Comparison of ENCODE assay signal across 24 mouse cellular contexts in genomic region chr2:84544739-84545138, GRCm38 (mm10).
A peak's percentile ranks its signal among the peaks of the same experiment; 100 is the strongest.
DNase-seq lines count a peak whose midpoint lies in the region; ATAC-seq and TF ChIP-seq lines count a peak whose summit lies in the region.
"Had no signal": no experiment of that assay in that cellular context is flagged by ENCODE, and none has a peak within 500 bp of the region (broad histone marks: within the 10 kb centered on the region; RNA-seq: fewer than 3 reads in every experiment).

No protein-coding gene starts in this region.

- TF ChIP-seq POLR2A in thymus, adult 2 months (IDR thresholded peaks at IDR 0.05; ENCODE audit: control insufficient read depth, extremely low read depth, insufficient read depth, low read length, poor library complexity) = no peak

- no peak for DNase-seq in heart, postnatal 10 days
- DNase-seq in 3T3-L1 (ENCODE audit: low read depth, low spot score) = peak; percentile 31
- DNase-seq in Muller cell, postnatal 12 days (ENCODE audit: inconsistent ontology term) = peak; percentile 53
- DNase-seq in forebrain, embryonic 10.5 days (ENCODE audit: extremely low spot score, low spot score) = no peak
- no peak for DNase-seq in thymus, adult 2 months
- DNase-seq: adrenal gland, adult 2 months; adrenal gland, postnatal 25 days; B cell, adult 2 months; cerebellum, adult 2 months; gastrocnemius, adult 2 months; gastrocnemius, postnatal 25 days; heart, postnatal 14 days; kidney, adult 8-10 months had no signal

- no peaks in the 10 kb centered on the region for H3K36me3 ChIP-seq in heart, embryonic 13.5 days
- no peaks in the 10 kb centered on the region for H3K36me3 ChIP-seq in embryonic facial prominence, embryonic 12.5 days
- no peaks in the 10 kb centered on the region for H3K36me3 ChIP-seq in forebrain, embryonic 10.5 days (replicated peaks)
- H3K36me3 ChIP-seq in thymus, adult 2 months (ENCODE audit: control insufficient read depth, insufficient read depth, low read length) = no peaks in the 10 kb centered on the region
- H3K36me3 ChIP-seq: embryonic facial prominence, embryonic 13.5 days; G1E; hindbrain, embryonic 15.5 days had no signal

- 49% methylated on average over 4 of the region's 4 CpGs for WGBS in heart, embryonic 13.5 days
- WGBS in embryonic facial prominence, embryonic 12.5 days = 14% methylated on average over 4 of the region's 4 CpGs
- 60% methylated on average over 4 of the region's 4 CpGs for WGBS in forebrain, embryonic 10.5 days
- WGBS in thymus, adult 2 months = 94% methylated on average over 4 of the region's 4 CpGs

- ATAC-seq in heart, embryonic 13.5 days (ENCODE audit: extremely low read depth, insufficient number of reproducible peaks, low FRiP score, low TSS enrichment) = no peak
- ATAC-seq in embryonic facial prominence, embryonic 12.5 days (ENCODE audit: insufficient number of reproducible peaks, insufficient read depth, low FRiP score, low TSS enrichment) = no peak
- ATAC-seq: activated CD4-positive, CD25-positive, alpha-beta regulatory T cell, adult 4 months; CD4-positive, CD25-positive, alpha-beta regulatory T cell, adult 4 months; forebrain, embryonic 14.5 days; inflammation-experienced regulatory T-cells, adult 6 months; intestine, postnatal 0 days; Patski had no signal

- intact Hi-C loops in heart, postnatal 10 days (cut with DNase I) = no loop called here

- no peak for TF ChIP-seq CTCF in thymus, adult 2 months (IDR thresholded peaks at IDR 0.05; ENCODE audit: borderline replicate concordance, control insufficient read depth, extremely low read depth, insufficient read depth, low read length, poor library complexity)

- H3K27ac ChIP-seq in heart, embryonic 13.5 days (replicated peaks) = 0 out of 2 replicates have a peak overlapping the region, but pooled peaks have one; percentile 2
- 0 out of 2 replicates have a peak overlapping the region, but pooled peaks have one; percentile 5 for H3K27ac ChIP-seq in embryonic facial prominence, embryonic 12.5 days
- H3K27ac ChIP-seq in forebrain, embryonic 10.5 days = no peak overlapping the region
- no peak overlapping the region for H3K27ac ChIP-seq in thymus, adult 2 months (ENCODE audit: control insufficient read depth, insufficient read depth, low read length)
- H3K27ac ChIP-seq: embryonic facial prominence, embryonic 13.5 days; gastrocnemius, adult 2 months; hindbrain, embryonic 15.5 days had no signal

- no peak overlapping the region for H3K4me3 ChIP-seq in heart, embryonic 13.5 days
- H3K4me3 ChIP-seq in embryonic facial prominence, embryonic 12.5 days = no peak overlapping the region
- H3K4me3 ChIP-seq in forebrain, embryonic 10.5 days = no peak overlapping the region
- H3K4me3 ChIP-seq in thymus, adult 2 months (ENCODE audit: control insufficient read depth, insufficient read depth, low read length) = no peak overlapping the region
- H3K4me3 ChIP-seq: embryonic facial prominence, embryonic 13.5 days; gastrocnemius, adult 2 months; hindbrain, embryonic 15.5 days had no signal

- H3K9ac ChIP-seq in heart, embryonic 13.5 days = no peak overlapping the region
- no peak overlapping the region for H3K9ac ChIP-seq in embryonic facial prominence, embryonic 12.5 days
- H3K9ac ChIP-seq: embryonic facial prominence, embryonic 13.5 days; hindbrain, embryonic 15.5 days had no signal

- H3K27me3 ChIP-seq in heart, embryonic 13.5 days (replicated peaks) = no peaks in the 10 kb centered on the region
- H3K27me3 ChIP-seq in embryonic facial prominence, embryonic 12.5 days = no peaks in the 10 kb centered on the region
- no peaks in the 10 kb centered on the region for H3K27me3 ChIP-seq in forebrain, embryonic 10.5 days (ENCODE audit: poor library complexity, severe bottlenecking)
- H3K27me3 ChIP-seq in thymus, adult 2 months (ENCODE audit: control insufficient read depth, insufficient read depth, low read length) = no peaks in the 10 kb centered on the region
- H3K27me3 ChIP-seq: embryonic facial prominence, embryonic 13.5 days; hindbrain, embryonic 15.5 days; Patski had no signal

- H3K9me3 ChIP-seq in heart, embryonic 13.5 days = no peaks in the 10 kb centered on the region
- H3K9me3 ChIP-seq in embryonic facial prominence, embryonic 12.5 days = no peaks in the 10 kb centered on the region
- H3K9me3 ChIP-seq in forebrain, embryonic 10.5 days = no peaks in the 10 kb centered on the region
- H3K9me3 ChIP-seq: embryonic facial prominence, embryonic 13.5 days; G1E; hindbrain, embryonic 15.5 days had no signal

- no peak overlapping the region for H3K4me2 ChIP-seq in heart, embryonic 13.5 days
- H3K4me2 ChIP-seq in embryonic facial prominence, embryonic 12.5 days (replicated peaks) = no peak overlapping the region
- H3K4me2 ChIP-seq: embryonic facial prominence, embryonic 13.5 days; hindbrain, embryonic 15.5 days had no signal

- H3K4me1 ChIP-seq in heart, embryonic 13.5 days = peaks cover 16% of the 10 kb centered on the region
- no peaks in the 10 kb centered on the region for H3K4me1 ChIP-seq in embryonic facial prominence, embryonic 12.5 days
- no peaks in the 10 kb centered on the region for H3K4me1 ChIP-seq in forebrain, embryonic 10.5 days
- no peaks in the 10 kb centered on the region for H3K4me1 ChIP-seq in thymus, adult 2 months (replicated peaks; ENCODE audit: control insufficient read depth, insufficient read depth, low read length)
- H3K4me1 ChIP-seq: hindbrain, embryonic 15.5 days had no signal

Comparison
In these comparisons a context has a peak if more than half of its experiments do, and no peak if none do; other contexts are left out.
1. H3K27ac ChIP-seq: peak in heart, embryonic 13.5 days (single experiment) and embryonic facial prominence, embryonic 12.5 days (single experiment); none in forebrain, embryonic 10.5 days (single experiment) and thymus, adult 2 months (single experiment).
2. DNase-seq: peak in 3T3-L1 (single experiment) and Muller cell, postnatal 12 days (single experiment); none in heart, postnatal 10 days (0 of 2), forebrain, embryonic 10.5 days (single experiment) and thymus, adult 2 months (single experiment).